Mouse (Mus musculus) inflammation-experienced regulatory T-cells, adult 6 months (primary cell): ENCODE data around the gene Aldh1a2. TPM values are rescaled to one million over a fixed set of nuclear protein-coding genes. Genes with fewer than 3 reads are reported as not detected.

ENCODE experiments used
- polyA plus RNA-seq, 3 experiments: library from polyadenylated mRNA; unstranded; fragments of 100-300 nt; shearing (Covaris generic); gene quantifications; one replicate each; pipeline ENCODE4 v1.2.1; 2017

Aldh1a2 gene
- polyA plus RNA-seq, 3 experiments from 2014 or later = 0.20 TPM; not detected in 2

Other genes with a start within 250 kb of the Aldh1a2 start
- gene Aqp9, start 47.1 kb upstream of the Aldh1a2 start, polyA plus RNA-seq = not detected